Mouse (Mus musculus): ENCODE results near the gene Snx12. TPM values are rescaled to one million over a fixed set of nuclear protein-coding genes. Genes with fewer than 3 reads are reported as not detected.

The Snx12 gene
- polyA plus RNA-seq, 1 experiment from 2014 or later: 52.8 TPM

Other genes starting within 250 kb of the Snx12 start
- 0.05 TPM in 1 of 2 replicates, not detected in the other for gene Tex11, start 162.9 kb downstream of the Snx12 start, polyA plus RNA-seq (2015; fragmentation: Nextera tagmentation; extraction: Ambion mirVana)
- gene Slc7a3, start 136.5 kb downstream of the Snx12 start, polyA plus RNA-seq (2015; fragmentation: Nextera tagmentation; extraction: Ambion mirVana): 1.7 and 2.3 TPM in 2 replicates
- gene Foxo4, start 32.0 kb upstream of the Snx12 start, polyA plus RNA-seq (2015; fragmentation: Nextera tagmentation; extraction: Ambion mirVana): 3.7 and 4.0 TPM in 2 replicates
- gene Gm614, start 41.4 kb upstream of the Snx12 start, polyA plus RNA-seq (2015; fragmentation: Nextera tagmentation; extraction: Ambion mirVana): not detected in 2 replicates
- 19.3 and 20.4 TPM in 2 replicates for gene Il2rg, start 45.7 kb upstream of the Snx12 start, polyA plus RNA-seq (2015; fragmentation: Nextera tagmentation; extraction: Ambion mirVana)
- not detected in 2 replicates for gene Gm20489, start 46.5 kb upstream of the Snx12 start, polyA plus RNA-seq (2015; fragmentation: Nextera tagmentation; extraction: Ambion mirVana)
- gene Med12, start 51.5 kb upstream of the Snx12 start, polyA plus RNA-seq (2015; fragmentation: Nextera tagmentation; extraction: Ambion mirVana): 28.7 and 30.5 TPM in 2 replicates
- gene Nlgn3, start 76.6 kb upstream of the Snx12 start, polyA plus RNA-seq (2015; fragmentation: Nextera tagmentation; extraction: Ambion mirVana): 12.9 and 14.3 TPM in 2 replicates
- gene Gjb1, start 153.8 kb upstream of the Snx12 start, polyA plus RNA-seq (2015; fragmentation: Nextera tagmentation; extraction: Ambion mirVana): 0.15 and 0.21 TPM in 2 replicates
- gene Zmym3, start 198.3 kb upstream of the Snx12 start, polyA plus RNA-seq (2015; fragmentation: Nextera tagmentation; extraction: Ambion mirVana): 31.0 and 33.5 TPM in 2 replicates
- 342 and 352 TPM in 2 replicates for gene Nono, start 206.8 kb upstream of the Snx12 start, polyA plus RNA-seq (2015; fragmentation: Nextera tagmentation; extraction: Ambion mirVana)
- 37.1 and 115 TPM in 2 replicates for gene Itgb1bp2, start 226.5 kb upstream of the Snx12 start, polyA plus RNA-seq (2015; fragmentation: Nextera tagmentation; extraction: Ambion mirVana)